Mouse (Mus musculus) ES-Bruce4 (cell line): ENCODE measurements at regions not wholly inside any gene's neighbourhood (a gene's known extent, or its start where the extent isn't known, plus 50 kb on each side); places are given as distances from the start of the nearest gene placed in this dataset.

Experiments
- H3K27ac ChIP-seq: 2 replicates; pipeline ENCODE4 v1.5.1; 2012; ENCODE audit warnings: low read length, inconsistent platforms; ENCODE audit not compliant: insufficient read depth
- H3K27me3 ChIP-seq: 2 replicates; pipeline ENCODE4 v1.6.1; 2012; ENCODE audit warnings: mild to moderate bottlenecking, low read length, inconsistent platforms; ENCODE audit not compliant: control insufficient read depth, poor library complexity, insufficient read depth, severe bottlenecking
- H3K36me3 ChIP-seq: 2 replicates; pipeline ENCODE4 v1.6.1; 2012; ENCODE audit warnings: inconsistent platforms, mild to moderate bottlenecking, low read length, moderate library complexity; ENCODE audit not compliant: control insufficient read depth, poor library complexity, insufficient read depth, severe bottlenecking
- H3K4me1 ChIP-seq: one replicate; pipeline ENCODE4 v1.8.1; 2011; ENCODE audit warnings: low read length; ENCODE audit not compliant: control insufficient read depth, insufficient read depth
- H3K4me3 ChIP-seq: 2 replicates; pipeline ENCODE4 v1.5.1; 2011; ENCODE audit warnings: low read depth, mild to moderate bottlenecking, low read length
- H3K9ac ChIP-seq: 2 replicates; pipeline ENCODE4 v1.6.1; 2012; ENCODE audit warnings: low read depth, mild to moderate bottlenecking, inconsistent platforms; ENCODE audit not compliant: poor library complexity, severe bottlenecking
- H3K9me3 ChIP-seq: replicated peaks from 2 replicates; pipeline ENCODE4 v1.6.1; 2012; ENCODE audit warnings: mild to moderate bottlenecking, low read length, inconsistent platforms; ENCODE audit not compliant: control insufficient read depth, poor library complexity, insufficient read depth, severe bottlenecking
- CTCF ChIP-seq: IDR thresholded peaks from one replicate; pipeline ENCODE4 v1.8.1; 2011; ENCODE audit warnings: low read depth, low read length
- EP300 ChIP-seq: IDR thresholded peaks from 2 replicates; pipeline ENCODE4 v1.6.1; 2011; ENCODE audit warnings: low read depth, low read length; ENCODE audit not compliant: insufficient read depth
- POLR2A ChIP-seq: IDR thresholded peaks from one replicate; pipeline ENCODE4 v1.8.1; 2011; ENCODE audit warnings: low read length; ENCODE audit not compliant: insufficient read depth

GRCm38 (mm10) chr5:144621967-144622366 lies 76.3 kb downstream of the Nptx2 start:
- Histone ChIP-seq H3K9me3 (no peaks in the 10 kb centered on the region), H3K4me3 (no peak overlapping the region), H3K27ac (no peak overlapping the region), H3K9ac (no peak overlapping the region), H3K36me3 (no peaks in the 10 kb centered on the region), H3K4me1 (no peaks in the 10 kb centered on the region), H3K27me3 (no peaks in the 10 kb centered on the region)
- TF ChIP-seq CTCF (no peak), EP300 (no peak), POLR2A (no peak)

GRCm38 (mm10) chr5:144623358-144623757 lies 77.7 kb downstream of the Nptx2 start:
- H3K4me1 ChIP-seq, result no peaks in the 10 kb centered on the region
- H3K27ac ChIP-seq, result no peak overlapping the region
- no peaks in the 10 kb centered on the region for H3K36me3 ChIP-seq
- no peak overlapping the region for H3K9ac ChIP-seq
- no peaks in the 10 kb centered on the region for H3K27me3 ChIP-seq
- H3K4me3 ChIP-seq, result no peak overlapping the region
- TF ChIP-seq CTCF (no peak), POLR2A (no peak), EP300 (no peak)
- no peaks in the 10 kb centered on the region for H3K9me3 ChIP-seq

GRCm38 (mm10) chr5:144632295-144632694 lies 86.6 kb downstream of the Nptx2 start:
- H3K27me3 ChIP-seq, result no peaks in the 10 kb centered on the region
- no peak overlapping the region for H3K4me3 ChIP-seq
- TF ChIP-seq POLR2A (no peak), CTCF (no peak), EP300 (no peak)
- H3K36me3 ChIP-seq, result no peaks in the 10 kb centered on the region
- no peak overlapping the region for H3K9ac ChIP-seq
- H3K4me1 ChIP-seq, result no peaks in the 10 kb centered on the region
- H3K9me3 ChIP-seq, result no peaks in the 10 kb centered on the region
- H3K27ac ChIP-seq, result no peak overlapping the region

- no peaks in the 10 kb centered on the region for H3K27me3 ChIP-seq
- no peak overlapping the region for H3K27ac ChIP-seq
- no peak overlapping the region for H3K9ac ChIP-seq
- H3K4me3 ChIP-seq, result no peak overlapping the region
- no peaks in the 10 kb centered on the region for H3K36me3 ChIP-seq
- TF ChIP-seq EP300, result no peak
- no peak for TF ChIP-seq POLR2A
- peak; percentile 69 for TF ChIP-seq CTCF
- no peaks in the 10 kb centered on the region for H3K4me1 ChIP-seq
- H3K9me3 ChIP-seq, result no peaks in the 10 kb centered on the region
Observed at GRCm38 (mm10) chr5:144638631-144639030, 92.9 kb downstream of the Nptx2 start.

- Histone ChIP-seq H3K27ac (no peak overlapping the region), H3K36me3 (no peaks in the 10 kb centered on the region), H3K4me1 (no peaks in the 10 kb centered on the region), H3K4me3 (no peak overlapping the region), H3K9me3 (no peaks in the 10 kb centered on the region), H3K27me3 (no peaks in the 10 kb centered on the region), H3K9ac (no peak overlapping the region)
- no peak for TF ChIP-seq EP300
- no peak for TF ChIP-seq CTCF
- TF ChIP-seq POLR2A, result no peak
Observed at GRCm38 (mm10) chr5:144639639-144640038, 93.9 kb downstream of the Nptx2 start.

DNA sequence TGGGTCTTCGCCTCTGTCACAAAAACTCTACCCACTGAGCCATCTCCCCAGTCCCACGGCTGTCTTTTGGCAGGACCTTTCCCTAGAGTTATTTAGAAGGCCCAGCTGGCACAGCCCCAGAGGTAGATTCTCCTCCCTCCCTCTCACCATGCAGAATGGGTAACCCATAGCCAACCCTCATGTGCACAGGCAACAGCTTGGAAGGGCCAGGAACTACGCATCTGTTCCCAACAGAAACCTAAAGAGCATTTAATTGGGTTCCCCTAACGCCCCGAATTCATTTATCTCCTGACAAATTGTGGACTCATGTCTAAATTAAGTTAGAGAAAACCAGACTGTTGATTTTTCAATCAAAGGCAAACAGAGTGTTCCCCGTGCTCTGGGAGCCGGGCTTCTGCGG lies 97.1 kb downstream of the Nptx2 start:
- Histone ChIP-seq H3K9me3 (no peaks in the 10 kb centered on the region), H3K27ac (no peak overlapping the region), H3K4me1 (no peaks in the 10 kb centered on the region), H3K9ac (no peak overlapping the region), H3K4me3 (no peak overlapping the region), H3K36me3 (no peaks in the 10 kb centered on the region), H3K27me3 (no peaks in the 10 kb centered on the region)
- TF ChIP-seq POLR2A (no peak), EP300 (no peak), CTCF (no peak)
